Mouse (Mus musculus) liver, postnatal 0 days (tissue): ENCODE data around the gene Spaca4. TPM values are rescaled to one million over a fixed set of nuclear protein-coding genes. Genes with fewer than 3 reads are reported as not detected.

Experiments used
- ATAC-seq: fragments of 200-750 bp; cut with Nextera tagmentation; 2 replicates; pipeline ENCODE4 v1.8.0; 2017; ENCODE audit warnings: mild to moderate bottlenecking, moderate library complexity
- DNase-seq: peaks from one replicate; pipeline ENCODE4 v3.0.0-alpha.2; 2016
- H3K27ac ChIP-seq: fragments of 300-500 bp; sonication (generic); 2 replicates; pipeline ENCODE4 v1.5.1; 2014; ENCODE audit warnings: antibody characterized with exemption, moderate library complexity, mild to moderate bottlenecking, low read depth
- H3K27me3 ChIP-seq: fragments of 300-500 bp; sonication (generic); 2 replicates; pipeline ENCODE4 v1.6.1; 2014; ENCODE audit warnings: low read length, control low read depth, mixed read lengths; ENCODE audit not compliant: insufficient read depth
- H3K36me3 ChIP-seq: fragments of 300-500 bp; sonication (generic); replicated peaks from 2 replicates; pipeline ENCODE4 v1.6.1; 2014; ENCODE audit warnings: mild to moderate bottlenecking, control low read depth, low read length, moderate library complexity, mixed read lengths; ENCODE audit not compliant: insufficient read depth
- H3K4me1 ChIP-seq: fragments of 300-500 bp; sonication (generic); 2 replicates; pipeline ENCODE4 v1.6.1; 2014; ENCODE audit warnings: antibody characterized with exemption, mild to moderate bottlenecking, control low read depth; ENCODE audit not compliant: insufficient read depth
- H3K4me2 ChIP-seq: fragments of 300-500 bp; sonication (generic); 2 replicates; pipeline ENCODE4 v1.6.1; 2014; ENCODE audit warnings: low read depth, mild to moderate bottlenecking, low read length, moderate library complexity, mixed read lengths
- H3K4me3 ChIP-seq: fragments of 300-500 bp; sonication (generic); 2 replicates; pipeline ENCODE4 v1.5.1; 2014; ENCODE audit warnings: low read depth, low read length
- H3K9ac ChIP-seq: fragments of 300-500 bp; sonication (generic); replicated peaks from 2 replicates; pipeline ENCODE4 v1.6.1; 2014; ENCODE audit warnings: mild to moderate bottlenecking, moderate library complexity
- H3K9me3 ChIP-seq: fragments of 300-500 bp; sonication (generic); 2 replicates; pipeline ENCODE4 v1.6.1; 2016; ENCODE audit warnings: mild to moderate bottlenecking, control low read depth, low read length, mixed read lengths
- CTCF ChIP-seq: sonication (generic); IDR thresholded peaks from 2 replicates; pipeline ENCODE4 v1.5.1; 2016; ENCODE audit warnings: antibody characterized with exemption, low read depth
- EP300 ChIP-seq: IDR thresholded peaks from 2 replicates; pipeline ENCODE4 v1.6.1; 2016; ENCODE audit warnings: antibody characterized with exemption, low read depth, mild to moderate bottlenecking
- WGBS: fragments of 180-500 bp; shearing (Covaris S2); extraction: QIAGEN DNeasy Blood & Tissue Kit; methylation state at CpG from one replicate; pipeline ENCODE4 v1.1.7; 2014; ENCODE audit not compliant: insufficient replicate concordance; 5-methylcytosine and 5-hydroxymethylcytosine counted together
- polyA plus RNA-seq: library from polyadenylated mRNA; unstranded; fragments of >200 nt; fragmentation: Nextera tagmentation; extraction: Ambion mirVana; gene quantifications from 2 replicates; pipeline ENCODE4 v1.2.1, GENCODE M21; 2015

Gene Spaca4
- polyA plus RNA-seq, 1 experiment from 2014 or later = not detected

DNA sequence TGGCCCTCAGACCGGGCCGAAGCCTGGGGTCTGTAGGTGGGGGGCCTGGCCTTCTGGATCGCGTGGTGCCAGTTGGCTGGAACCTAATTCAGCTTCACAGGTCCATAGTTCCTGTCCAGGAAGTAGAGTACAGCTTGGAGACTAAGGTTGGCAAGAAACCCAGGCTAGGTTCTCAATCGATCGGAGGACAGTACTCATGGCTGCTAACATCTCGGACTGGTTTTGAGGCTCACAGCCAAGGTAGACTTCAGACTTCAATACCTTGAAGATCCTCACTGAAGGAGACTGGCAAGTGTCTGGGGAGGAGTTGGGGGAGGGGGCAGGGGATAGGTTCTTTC lies 4.4 kb downstream of the Spaca4 start:
- no peak overlapping the region for H3K27ac ChIP-seq
- peaks cover 21% of the 10 kb centered on the region for H3K4me1 ChIP-seq
- DNase-seq = no peak
- no peak overlapping the region for H3K4me2 ChIP-seq
- H3K27me3 ChIP-seq = no peaks in the 10 kb centered on the region
- no peak for TF ChIP-seq CTCF
- no peak for TF ChIP-seq EP300
- H3K9me3 ChIP-seq = no peaks in the 10 kb centered on the region
- peaks cover 21% of the 10 kb centered on the region for H3K36me3 ChIP-seq
- H3K9ac ChIP-seq = no peak overlapping the region
- WGBS = 70% methylated on average over 7 of the region's 7 CpGs
- H3K4me3 ChIP-seq = no peak overlapping the region
- ATAC-seq = no peak

GRCm38 (mm10) chr7:45720413-45721233 lies 5.0 kb downstream of the Spaca4 start, which contains the start of gene Fam83e:
TSS of gene Fam83e (plus strand) at chr7:45721212.
- Histone ChIP-seq H3K4me3 (no peak within 1 kb of the TSS), H3K27ac (no peak within 1 kb of the TSS)

DNA sequence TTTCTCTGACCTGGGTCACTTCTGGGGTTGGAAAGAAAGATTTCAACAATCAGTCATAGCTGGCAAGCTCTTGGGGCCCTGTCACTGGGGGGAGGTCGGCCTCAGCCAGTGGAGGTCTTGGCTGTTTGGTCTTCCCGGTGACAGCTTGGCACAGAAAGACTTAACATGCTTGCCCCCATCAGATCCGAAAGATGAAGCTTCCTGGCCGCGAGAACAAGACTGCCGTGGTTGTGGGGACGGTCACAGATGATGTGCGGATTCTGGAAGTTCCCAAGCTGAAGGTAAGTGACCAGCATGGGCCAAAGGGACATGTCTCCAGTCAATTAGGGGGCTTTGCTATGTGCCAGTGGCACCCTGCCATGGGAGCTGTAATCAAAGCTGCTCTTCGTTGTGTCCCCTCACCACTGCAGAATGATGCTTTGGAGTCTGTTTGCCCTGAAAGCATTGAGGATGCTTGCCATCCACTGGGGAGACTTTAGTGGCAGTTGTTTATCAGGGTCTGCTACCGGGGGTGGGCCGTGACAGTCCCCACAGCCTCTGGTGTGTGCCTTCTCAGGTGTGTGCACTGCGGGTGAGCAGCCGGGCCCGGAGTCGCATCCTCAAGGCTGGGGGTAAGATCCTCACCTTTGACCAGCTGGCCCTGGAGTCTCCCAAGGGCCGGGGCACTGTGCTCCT lies 5.7 kb downstream of the Spaca4 start:
- ATAC-seq (no peak), DNase-seq (no peak)
- Histone ChIP-seq H3K27ac (no peak overlapping the region), H3K9ac (peak overlapping the region; percentile 97), H3K4me2 (peak overlapping the region; percentile 89), H3K36me3 (peaks cover 21% of the 10 kb centered on the region), H3K4me3 (no peak overlapping the region), H3K9me3 (no peaks in the 10 kb centered on the region), H3K4me1 (peaks cover 28% of the 10 kb centered on the region), H3K27me3 (no peaks in the 10 kb centered on the region)
- 88% methylated on average over 15 of the region's 16 CpGs for WGBS
- no peak for TF ChIP-seq EP300
- no peak for TF ChIP-seq CTCF

More at GRCm38 (mm10) chr7:45720413-45721233, 5.0 kb downstream of the Spaca4 start, which contains the start of gene Fam83e:
- H3K4me2 ChIP-seq = no peak within 1 kb of the TSS
- H3K36me3 ChIP-seq = peaks cover 21% of the 10 kb centered on the region
- H3K9me3 ChIP-seq = no peaks in the 10 kb centered on the region
- no peaks in the 10 kb centered on the region for H3K27me3 ChIP-seq
- ATAC-seq (no peak), DNase-seq (no peak)
- H3K4me1 ChIP-seq = peaks cover 26% of the 10 kb centered on the region
- H3K9ac ChIP-seq = no peak within 1 kb of the TSS
- 78% methylated on average over 14 of the region's 14 CpGs for WGBS
- TF ChIP-seq CTCF (peak; percentile 34), EP300 (no peak)

DNA sequence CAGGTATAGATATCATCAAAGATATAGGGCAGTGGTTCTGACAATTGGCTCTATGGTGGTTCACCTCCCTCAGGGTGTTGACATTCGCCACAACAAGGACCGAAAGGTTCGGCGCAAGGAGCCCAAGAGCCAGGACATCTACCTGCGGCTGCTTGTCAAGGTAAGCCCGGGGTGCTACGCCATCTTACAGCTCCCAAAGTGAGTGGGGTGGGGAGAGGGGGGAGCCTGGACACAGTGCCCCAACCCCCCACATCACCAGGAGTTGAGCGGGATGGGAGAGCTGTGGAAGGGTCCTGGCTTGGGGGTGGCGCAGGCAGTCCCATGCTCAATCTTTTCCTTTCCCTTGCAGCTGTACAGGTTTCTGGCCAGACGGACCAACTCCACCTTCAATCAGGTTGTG lies 6.4 kb downstream of the Spaca4 start:
- DNase-seq (no peak), ATAC-seq (no peak)
- H3K4me1 ChIP-seq = peaks cover 35% of the 10 kb centered on the region
- H3K4me3 ChIP-seq = peak overlapping the region; percentile 84
- peak overlapping the region; percentile 94; the same call in 1 of the 2 replicates for H3K27ac ChIP-seq
- no peak for TF ChIP-seq EP300
- TF ChIP-seq CTCF = no peak
- WGBS = 68% methylated on average over 10 of the region's 10 CpGs
- H3K9ac ChIP-seq = peak overlapping the region; percentile 97
- no peaks in the 10 kb centered on the region for H3K9me3 ChIP-seq
- peaks cover 21% of the 10 kb centered on the region for H3K36me3 ChIP-seq
- peak overlapping the region; percentile 89 for H3K4me2 ChIP-seq
- no peaks in the 10 kb centered on the region for H3K27me3 ChIP-seq

DNA sequence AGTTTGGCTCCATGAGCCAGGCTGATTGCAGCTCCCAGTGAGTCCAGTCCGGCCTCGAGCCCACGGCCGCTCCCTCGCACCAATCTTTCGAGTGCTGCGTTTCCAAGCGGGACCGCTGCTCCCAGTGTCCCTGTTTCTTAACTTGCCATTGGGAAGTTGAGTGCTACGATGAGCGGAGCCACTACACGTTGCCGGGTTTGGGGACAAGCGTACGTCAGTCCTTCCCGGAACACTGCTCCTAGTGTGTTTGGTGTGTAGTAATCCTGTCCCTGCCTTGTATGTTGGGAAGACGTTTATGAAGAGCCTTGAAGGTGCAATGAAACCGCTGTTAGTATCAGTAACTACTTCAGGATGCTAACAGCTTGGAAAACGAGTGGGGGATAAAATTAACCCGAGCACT lies 7.3 kb downstream of the Spaca4 start:
- 1% methylated on average over 20 of the region's 20 CpGs for WGBS
- Histone ChIP-seq H3K27me3 (no peaks in the 10 kb centered on the region), H3K36me3 (peaks cover 24% of the 10 kb centered on the region), H3K4me1 (peaks cover 39% of the 10 kb centered on the region), H3K4me3 (peak overlapping the region; percentile 84), H3K27ac (peak overlapping the region; percentile 94), H3K4me2 (peak overlapping the region; percentile 89), H3K9me3 (no peaks in the 10 kb centered on the region), H3K9ac (peak overlapping the region; percentile 97)
- ATAC-seq = no peak
- TF ChIP-seq CTCF (no peak), EP300 (no peak)
- no peak for DNase-seq

DNA sequence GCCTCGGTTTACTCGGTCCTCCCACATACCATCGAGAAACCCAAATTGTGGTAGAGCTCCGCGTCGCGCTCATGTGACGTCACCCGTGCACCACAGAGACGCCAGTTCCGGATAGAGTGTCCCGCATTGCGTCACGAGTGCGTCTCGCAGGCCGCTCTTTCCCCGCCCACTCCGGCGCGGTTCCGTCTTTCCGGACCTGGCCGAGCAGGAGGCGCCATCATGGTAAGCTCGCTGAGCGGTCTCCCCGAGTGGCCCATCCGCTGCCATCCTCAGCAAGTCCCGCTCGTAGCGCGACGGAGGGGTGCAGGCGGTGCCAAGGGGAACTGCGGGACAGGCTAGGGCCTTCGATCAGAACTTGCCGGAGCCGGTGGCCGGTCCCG lies 7.7 kb downstream of the Spaca4 start, which contains the start of gene Sphk2:
Sphk2 (minus strand) TSS at position 85 of the 380 bp plus-strand sequence.
- 2% methylated on average over 41 of the region's 41 CpGs for WGBS

More for the DNA sequence above, 7.7 kb downstream of the Spaca4 start, which contains the start of gene Sphk2:
- Histone ChIP-seq H3K27me3 (no peaks in the 10 kb centered on the region), H3K4me2 (peak within 1 kb of the TSS; percentile 89), H3K9ac (peak within 1 kb of the TSS; percentile 97), H3K36me3 (peaks cover 27% of the 10 kb centered on the region), H3K9me3 (no peaks in the 10 kb centered on the region), H3K4me1 (peaks cover 43% of the 10 kb centered on the region), H3K4me3 (peak within 1 kb of the TSS; percentile 84), H3K27ac (peak within 1 kb of the TSS; percentile 94)
- TF ChIP-seq CTCF (peak; percentile 24), EP300 (peak; percentile 79; the same call in 1 of the 2 replicates)
- DNase-seq = peak; percentile 99
- ATAC-seq = peak; percentile 61
